Mouse (Mus musculus): ENCODE data around the gene Ptgdr2.

GRCm38 (mm10) chr19:10991911-10992310 lies 55.0 kb downstream of the Ptgdr2 start:
- TF ChIP-seq POLR2A (IDR thresholded peaks at IDR 0.05; ENCODE audit: control insufficient read depth, extremely low read depth, insufficient read depth, low read length, poor library complexity) (no peak), CTCF (IDR thresholded peaks at IDR 0.05; ENCODE audit: borderline replicate concordance, control insufficient read depth, extremely low read depth, insufficient read depth, low read length, poor library complexity) (no peak)
